Mouse (Mus musculus) brain, embryonic 14.5 days (tissue): ENCODE measurements at regions not wholly inside any gene's neighbourhood (a gene's known extent, or its start where the extent isn't known, plus 50 kb on each side); places are given as distances from the start of the nearest gene placed in this dataset.

ENCODE experiments used
- CTCF ChIP-seq: fragments of 200-500 bp; IDR thresholded peaks from 2 replicates; pipeline ENCODE4 v1.5.1; 2012; ENCODE audit warnings: inconsistent platforms, mild to moderate bottlenecking, moderate library complexity, borderline replicate concordance; ENCODE audit not compliant: insufficient read depth, insufficient read length; ENCODE audit errors: extremely low read depth
- POLR2A ChIP-seq: fragments of 200-500 bp; IDR thresholded peaks from 2 replicates; pipeline ENCODE4 v1.6.1; 2012; ENCODE audit warnings: mild to moderate bottlenecking, inconsistent platforms, borderline replicate concordance; ENCODE audit not compliant: poor library complexity, insufficient read depth, insufficient read length, severe bottlenecking; ENCODE audit errors: extremely low read depth

- TF ChIP-seq CTCF (no peak), POLR2A (no peak)
These were observed 1182.2 kb upstream of the Map3k7 start for GRCm38 (mm10) chr4:30781649-30782048.
